Mouse (Mus musculus) MEL (cell line): ENCODE measurements around the gene Pld1. TPM values are rescaled to one million over a fixed set of nuclear protein-coding genes. Genes with fewer than 3 reads are reported as not detected.

ENCODE experiments used
- DNase-seq: peaks from one replicate; pipeline ENCODE4 v3.0.0; 2011; ENCODE audit warnings: low read depth, low spot score
- H3K27ac ChIP-seq: 2 replicates; pipeline ENCODE4 v1.5.1; 2012; ENCODE audit warnings: low read depth, mild to moderate bottlenecking, control low read depth, low read length, moderate library complexity; ENCODE audit not compliant: control insufficient read depth
- H3K27me3 ChIP-seq, 2 experiments: fragments of 150-350 bp in 1 of 2; sonication (generic) in 1 of 2; 2 replicates each; pipeline ENCODE4 v1.6.1; 2012; ENCODE audit warnings: low read length in 2 of 2, mild to moderate bottlenecking in 2 of 2, improper control_type of control experiment in 1 of 2, moderate library complexity in 1 of 2; ENCODE audit not compliant: insufficient read depth in 2 of 2, control insufficient read depth in 1 of 2
- H3K36me3 ChIP-seq, 2 experiments: 2 replicates each; pipeline ENCODE4 v1.6.1; 2012 to 2014; ENCODE audit warnings: low read length in 2 of 2, improper control_type of control experiment in 1 of 2, inconsistent platforms in 1 of 2, mild to moderate bottlenecking in 1 of 2; ENCODE audit not compliant: insufficient read depth in 2 of 2, control insufficient read depth in 1 of 2
- H3K4me1 ChIP-seq, 2 experiments: fragments of 150-350 bp in 1 of 2; sonication (generic) in 1 of 2; 2 replicates each; pipeline ENCODE4 v1.6.1; 2012; ENCODE audit warnings: low read length in 2 of 2, improper control_type of control experiment in 1 of 2, mild to moderate bottlenecking in 1 of 2; ENCODE audit not compliant: insufficient read depth in 2 of 2, control insufficient read depth in 1 of 2
- H3K4me3 ChIP-seq, 2 experiments: fragments of 150-350 bp in 1 of 2; sonication (generic) in 1 of 2; 2 replicates each; pipeline ENCODE4 v1.5.1; 2012; ENCODE audit warnings: low read depth in 2 of 2, low read length in 2 of 2, mild to moderate bottlenecking in 2 of 2, moderate library complexity in 2 of 2, control low read depth in 1 of 2, improper control_type of control experiment in 1 of 2; ENCODE audit not compliant: control insufficient read depth in 1 of 2, insufficient read depth in 1 of 2
- H3K79me2 ChIP-seq: 2 replicates; pipeline ENCODE4 v1.6.1; 2012; ENCODE audit warnings: mild to moderate bottlenecking, low read length, moderate library complexity; ENCODE audit not compliant: control insufficient read depth, poor library complexity, insufficient read depth
- H3K9ac ChIP-seq: 2 replicates; pipeline ENCODE4 v1.6.1; 2012; ENCODE audit warnings: low read depth, mild to moderate bottlenecking, control low read depth, low read length, moderate library complexity; ENCODE audit not compliant: control insufficient read depth, poor library complexity, severe bottlenecking
- H3K9me3 ChIP-seq: fragments of 150-350 bp; sonication (generic); replicated peaks from 2 replicates; pipeline ENCODE4 v1.6.1; 2012; ENCODE audit warnings: mild to moderate bottlenecking, low read length, improper control_type of control experiment, moderate library complexity; ENCODE audit not compliant: insufficient read depth
- BHLHE40 ChIP-seq: IDR thresholded peaks from 2 replicates; pipeline ENCODE4 v1.6.1; 2012; ENCODE audit warnings: low read depth, mild to moderate bottlenecking, inconsistent platforms, low read length, improper control_type of control experiment, borderline replicate concordance
- CTCF ChIP-seq, 3 experiments: IDR thresholded peaks in 2 of 3; conservative IDR thresholded peaks in 1 of 3; 2 replicates each; pipeline ENCODE4 v1.5.1; 2011 to 2012; ENCODE audit warnings: low read length in 3 of 3, low read depth in 2 of 3, mild to moderate bottlenecking in 2 of 3, improper control_type of control experiment in 1 of 3, inconsistent platforms in 1 of 3, mixed read lengths in 1 of 3, moderate library complexity in 1 of 3; ENCODE audit not compliant: control insufficient read depth in 1 of 3, insufficient read depth in 1 of 3, poor library complexity in 1 of 3, severe bottlenecking in 1 of 3
- E2F4 ChIP-seq: IDR thresholded peaks from 2 replicates; pipeline ENCODE4 v1.6.1; 2011; ENCODE audit warnings: low read depth, low read length, improper control_type of control experiment, borderline replicate concordance
- KAT2A ChIP-seq: conservative IDR thresholded peaks from 2 replicates; pipeline ENCODE4 v1.6.1; 2012; ENCODE audit warnings: low read depth, low read length, improper control_type of control experiment, inconsistent platforms
- MAFK ChIP-seq: IDR thresholded peaks from 2 replicates; pipeline ENCODE4 v1.6.1; 2011; ENCODE audit warnings: low read depth, mild to moderate bottlenecking, low read length, improper control_type of control experiment, borderline replicate concordance
- MAX ChIP-seq: IDR thresholded peaks from 2 replicates; pipeline ENCODE4 v1.6.1; 2011; ENCODE audit warnings: low read length, improper control_type of control experiment
- MEF2A ChIP-seq: IDR thresholded peaks from 2 replicates; pipeline ENCODE4 v1.6.1; 2014; ENCODE audit warnings: low read depth, mild to moderate bottlenecking, inconsistent platforms, low read length, improper control_type of control experiment; ENCODE audit not compliant: poor library complexity, insufficient replicate concordance, severe bottlenecking; ENCODE audit errors: extremely low read depth
- MYC ChIP-seq: IDR thresholded peaks from 2 replicates; pipeline ENCODE4 v1.6.1; 2011; ENCODE audit warnings: low read depth, mild to moderate bottlenecking, low read length, improper control_type of control experiment, moderate library complexity
- POLR2A ChIP-seq, 2 experiments: IDR thresholded peaks; 2 replicates each; pipeline ENCODE4 v1.6.1; 2011 to 2012; ENCODE audit warnings: low read length in 2 of 2, mild to moderate bottlenecking in 2 of 2, control low read depth in 1 of 2, improper control_type of control experiment in 1 of 2, low read depth in 1 of 2, moderate library complexity in 1 of 2; ENCODE audit not compliant: control insufficient read depth in 1 of 2, insufficient read depth in 1 of 2, poor library complexity in 1 of 2
- RCOR1 ChIP-seq: IDR thresholded peaks from 2 replicates; pipeline ENCODE4 v1.6.1; 2012; ENCODE audit warnings: low read depth, mild to moderate bottlenecking, inconsistent platforms, low read length, improper control_type of control experiment
- SMC3 ChIP-seq: IDR thresholded peaks from 2 replicates; pipeline ENCODE4 v1.6.1; 2011; ENCODE audit warnings: low read depth, low read length, improper control_type of control experiment
- TAL1 ChIP-seq: IDR thresholded peaks from 2 replicates; pipeline ENCODE4 v1.6.1; 2012; ENCODE audit warnings: mild to moderate bottlenecking, inconsistent platforms, low read length, moderate library complexity, mixed read lengths
- TBP ChIP-seq: IDR thresholded peaks from 2 replicates; pipeline ENCODE4 v1.8.0; 2011; ENCODE audit warnings: low read depth, low read length, improper control_type of control experiment
- TCF12 ChIP-seq: IDR thresholded peaks from 2 replicates; pipeline ENCODE4 v1.6.1; 2014; ENCODE audit warnings: low read depth, mild to moderate bottlenecking, inconsistent platforms, low read length, improper control_type of control experiment, moderate library complexity
- UBTF ChIP-seq: IDR thresholded peaks from 2 replicates; pipeline ENCODE4 v1.6.1; 2012; ENCODE audit warnings: low read depth, mild to moderate bottlenecking, inconsistent platforms, low read length, improper control_type of control experiment, moderate library complexity, borderline replicate concordance; ENCODE audit not compliant: insufficient read depth
- ZC3H11A ChIP-seq: IDR thresholded peaks from 2 replicates; pipeline ENCODE4 v1.6.1; 2012; ENCODE audit warnings: low read depth, mild to moderate bottlenecking, inconsistent platforms, low read length, improper control_type of control experiment
- polyA plus RNA-seq, 2 experiments: library from polyadenylated mRNA; stranded (reverse) in 1 of 2; unstranded in 1 of 2; fragments of >175 nt in 1 of 2; fragments of >200 nt in 1 of 2; gene quantifications; 2 replicates each; pipeline versions ENCODE4 v1.2.1 to v1.2.4; 2012; ENCODE audit warnings: low replicate concordance in 2 of 2, low read depth in 1 of 2; ENCODE audit not compliant: insufficient read length in 2 of 2, insufficient read depth in 1 of 2, missing spikeins in 1 of 2
- total RNA-seq: library from RNA; depleted of rRNA; stranded (reverse); fragments of 300-350 nt; gene quantifications from 2 replicates; pipeline ENCODE4 v1.2.3, GENCODE M21; 2012

Gene Pld1
- total and polyA plus RNA-seq, 3 experiments = 0.22 TPM; not detected in 2

DNA sequence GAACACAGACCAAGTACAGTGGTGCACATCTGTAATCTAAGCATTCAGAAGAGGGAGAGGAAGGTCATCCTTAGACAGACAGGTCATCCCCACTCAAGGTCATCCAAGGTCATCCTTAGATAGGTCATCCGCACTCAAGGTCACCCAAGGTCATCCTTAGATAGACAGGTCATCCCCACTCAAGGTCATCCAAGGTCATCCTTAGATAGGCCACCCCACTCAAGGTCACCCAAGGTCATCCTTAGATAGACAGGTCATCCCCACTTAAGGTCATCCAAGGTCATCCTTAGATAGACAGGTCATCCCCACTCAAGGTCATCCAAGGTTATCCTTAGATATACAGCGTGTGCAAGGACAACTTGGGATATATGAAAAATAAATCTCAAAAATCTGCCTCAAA is 175.4 kb downstream of the Pld1 start:
- peaks cover 0 to 3% of the 10 kb centered on the region in 2 experiments; a peak in 1 of 4 replicates for H3K27me3 ChIP-seq
- no peak for TF ChIP-seq ZC3H11A
- TF ChIP-seq, all 39 proteins: peak for 0
- no peaks in the 10 kb centered on the region for H3K4me1 ChIP-seq
- H3K4me3 ChIP-seq = no peak overlapping the region
- no peaks in the 10 kb centered on the region for H3K79me2 ChIP-seq
- H3K27ac ChIP-seq = no peak overlapping the region
- H3K36me3 ChIP-seq = no peaks in the 10 kb centered on the region
- no peak for DNase-seq
- H3K9ac ChIP-seq = no peak overlapping the region
- no peaks in the 10 kb centered on the region for H3K9me3 ChIP-seq

DNA sequence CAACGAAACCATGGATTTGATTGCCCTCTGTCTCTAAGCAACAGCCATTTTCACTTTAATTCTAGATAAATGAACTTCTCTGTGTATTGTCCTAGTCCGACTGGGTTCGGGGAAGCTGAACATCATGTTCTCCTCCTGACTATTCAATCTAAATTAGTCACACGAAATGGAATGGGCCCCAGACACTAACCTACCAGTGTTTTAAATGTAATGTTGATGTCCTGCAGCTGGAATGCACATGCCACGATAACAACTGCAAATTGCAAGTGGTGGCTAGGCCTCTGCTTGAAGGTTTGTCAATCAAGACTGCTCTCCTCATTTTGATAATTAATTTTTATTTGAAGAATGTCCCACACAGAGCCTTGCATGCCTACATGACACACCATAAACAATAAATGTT is 203.2 kb downstream of the Pld1 start:
- H3K9me3 ChIP-seq = no peaks in the 10 kb centered on the region
- no peaks in the 10 kb centered on the region for H3K36me3 ChIP-seq
- no peak overlapping the region for H3K9ac ChIP-seq
- TF ChIP-seq MAX (no peak), KAT2A (no peak), TCF12 (no peak), POLR2A (IDR thresholded peaks at IDR 0.05; ENCODE audit: control insufficient read depth in 1 of 2, insufficient read depth in 1 of 2, low read depth in 1 of 2, low read length in 2 of 2, poor library complexity in 1 of 2) (no peak)
- TF ChIP-seq, all 39 proteins: peak for 0
- H3K27ac ChIP-seq = no peak overlapping the region
- no peaks in the 10 kb centered on the region for H3K4me1 ChIP-seq
- DNase-seq = no peak
- no peaks in the 10 kb centered on the region for H3K27me3 ChIP-seq
- H3K79me2 ChIP-seq = no peaks in the 10 kb centered on the region
- no peak overlapping the region for H3K4me3 ChIP-seq

DNA sequence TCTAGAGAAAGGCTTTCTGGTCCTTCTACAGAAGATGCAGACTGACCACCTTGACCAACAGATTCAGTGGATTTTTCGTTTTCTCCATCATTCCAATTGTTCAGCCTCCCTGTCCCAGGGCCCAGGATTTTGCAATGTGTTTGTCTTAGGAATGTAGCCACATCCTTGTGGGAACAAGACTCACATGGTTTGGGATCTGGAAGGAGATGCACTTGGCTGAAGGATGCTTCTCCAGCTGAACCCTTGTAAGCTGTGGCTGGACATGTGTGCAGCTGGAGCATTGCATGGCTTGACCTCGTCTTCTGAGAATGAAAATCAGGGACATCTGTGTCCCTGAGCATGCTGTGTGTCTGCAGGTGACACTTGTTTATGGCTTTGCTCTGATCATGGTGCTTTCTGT is 203.6 kb downstream of the Pld1 start:
- no peak overlapping the region for H3K4me3 ChIP-seq
- no peak overlapping the region for H3K9ac ChIP-seq
- no peaks in the 10 kb centered on the region for H3K4me1 ChIP-seq
- H3K27ac ChIP-seq = no peak overlapping the region
- no peaks in the 10 kb centered on the region for H3K9me3 ChIP-seq
- no peak for DNase-seq
- TF ChIP-seq SMC3 = no peak
- TF ChIP-seq TAL1 = no peak
- TF ChIP-seq RCOR1 = no peak
- no peak for TF ChIP-seq TBP
- no peak for TF ChIP-seq MEF2A
- TF ChIP-seq UBTF = no peak
- no peak for TF ChIP-seq MAFK
- TF ChIP-seq BHLHE40 = no peak
- no peak for TF ChIP-seq TCF12
- no peak for TF ChIP-seq E2F4
- TF ChIP-seq CTCF (IDR thresholded peaks at IDR 0.05 in 2 of 3, conservative IDR thresholded peaks at IDR 0.05 in 1 of 3; ENCODE audit: control insufficient read depth in 1 of 3, insufficient read depth in 1 of 3, low read depth in 2 of 3, low read length in 3 of 3, poor library complexity in 1 of 3, severe bottlenecking in 1 of 3) = no peak
- TF ChIP-seq MYC = no peak
- TF ChIP-seq, all 39 proteins: peak for 0
- Histone ChIP-seq H3K36me3 (no peaks in the 10 kb centered on the region), H3K79me2 (no peaks in the 10 kb centered on the region), H3K27me3 (no peaks in the 10 kb centered on the region)
